Mouse (Mus musculus) intestine, postnatal 0 days (tissue): ENCODE measurements at regions not wholly inside any gene's neighbourhood (a gene's known extent, or its start where the extent isn't known, plus 50 kb on each side); places are given as distances from the start of the nearest gene placed in this dataset.

ENCODE experiments used
- ATAC-seq: fragments of 200-750 bp; cut with Nextera tagmentation; 2 replicates; pipeline ENCODE4 v1.8.0; 2017; ENCODE audit warnings: mild to moderate bottlenecking, moderate TSS enrichment, moderate library complexity
- H3K27ac ChIP-seq: fragments of 300-500 bp; sonication (generic); 2 replicates; pipeline ENCODE4 v1.5.1; 2014; ENCODE audit warnings: mild to moderate bottlenecking, low read depth, low read length, moderate library complexity
- H3K27me3 ChIP-seq: fragments of 300-500 bp; sonication (generic); replicated peaks from 2 replicates; pipeline ENCODE4 v1.6.1; 2014; ENCODE audit warnings: low read length, mixed read lengths; ENCODE audit not compliant: control insufficient read depth, insufficient read depth
- H3K36me3 ChIP-seq: fragments of 300-500 bp; sonication (generic); 2 replicates; pipeline ENCODE4 v1.6.1; 2014; ENCODE audit warnings: mild to moderate bottlenecking, moderate library complexity; ENCODE audit not compliant: control insufficient read depth, insufficient read depth
- H3K4me1 ChIP-seq: fragments of 300-500 bp; sonication (generic); replicated peaks from 2 replicates; pipeline ENCODE4 v1.6.1; 2014; ENCODE audit warnings: antibody characterized with exemption, low read length, mixed read lengths; ENCODE audit not compliant: control insufficient read depth, insufficient read depth
- H3K4me2 ChIP-seq: fragments of 300-500 bp; sonication (generic); replicated peaks from 2 replicates; pipeline ENCODE4 v1.6.1; 2014; ENCODE audit warnings: low read depth, mild to moderate bottlenecking, moderate library complexity
- H3K4me3 ChIP-seq: fragments of 300-500 bp; sonication (generic); 2 replicates; pipeline ENCODE4 v1.5.1; 2014; ENCODE audit warnings: low read depth, low read length
- H3K9ac ChIP-seq: fragments of 300-500 bp; sonication (generic); 2 replicates; pipeline ENCODE4 v1.6.1; 2014; ENCODE audit warnings: mild to moderate bottlenecking, low read depth, low read length
- H3K9me3 ChIP-seq: fragments of 300-500 bp; sonication (generic); 2 replicates; pipeline ENCODE4 v1.6.1; 2016; ENCODE audit warnings: mixed run types; ENCODE audit not compliant: control insufficient read depth
- CTCF ChIP-seq: sonication (generic); IDR thresholded peaks from 2 replicates; pipeline ENCODE4 v1.5.1; 2016; ENCODE audit warnings: low read depth, mild to moderate bottlenecking, control low read depth, antibody characterized with exemption, moderate library complexity
- WGBS: fragments of 180-500 bp; shearing (Covaris S2); extraction: QIAGEN DNeasy Blood & Tissue Kit; methylation state at CpG from one replicate; pipeline ENCODE4 v1.1.7; 2014; 5-methylcytosine and 5-hydroxymethylcytosine counted together

DNA sequence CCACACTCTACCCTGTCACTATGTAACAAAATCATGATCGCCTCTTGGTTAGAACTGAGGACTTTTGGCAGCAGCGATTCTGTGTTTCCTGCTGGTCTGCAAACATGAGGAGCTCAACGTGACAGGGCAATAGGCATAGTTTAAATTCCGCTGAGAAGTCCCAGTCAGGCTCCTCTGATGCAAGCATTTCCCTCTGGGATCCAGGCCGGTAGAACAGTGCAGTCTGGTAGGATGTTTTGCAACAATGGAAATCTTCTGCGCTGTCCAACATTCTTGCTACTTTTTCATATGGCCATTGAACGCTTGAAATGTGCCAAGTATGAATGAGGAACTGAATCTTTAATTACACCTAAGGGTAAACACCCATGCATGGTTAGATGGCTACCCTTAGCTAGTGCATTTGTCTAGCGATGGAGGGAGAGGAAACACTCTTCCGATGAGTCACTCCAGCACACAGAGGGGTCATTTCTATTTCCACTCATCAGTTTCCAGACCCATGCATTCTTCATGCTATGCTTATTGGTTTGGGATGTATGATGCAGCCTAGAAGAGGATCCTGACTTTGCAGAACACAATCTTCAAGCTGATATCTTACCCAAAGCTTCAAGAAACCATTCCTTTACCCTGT lies 67.7 kb downstream of the Csf2 start:
- Histone ChIP-seq H3K4me1 (0 out of 2 replicates have a peak, but pooled peaks cover 5% of the 10 kb centered on the region), H3K4me2 (no peak overlapping the region), H3K27me3 (no peaks in the 10 kb centered on the region), H3K9ac (no peak overlapping the region), H3K27ac (no peak overlapping the region), H3K36me3 (no peaks in the 10 kb centered on the region), H3K9me3 (no peaks in the 10 kb centered on the region), H3K4me3 (no peak overlapping the region)
- 44% methylated on average over 9 of the region's 9 CpGs for WGBS
- no peak for ATAC-seq
- TF ChIP-seq CTCF, result no peak
